Mouse (Mus musculus) intestine, embryonic 16.5 days (tissue): ENCODE results near the gene Adarb2. TPM values are rescaled to one million over a fixed set of nuclear protein-coding genes. Genes with fewer than 3 reads are reported as not detected.

ENCODE experiments used
- ATAC-seq: fragments of 200-750 bp; cut with Nextera tagmentation; 2 replicates; pipeline ENCODE4 v1.8.0; 2017; ENCODE audit warnings: moderate TSS enrichment, moderate library complexity
- H3K27ac ChIP-seq: fragments of 300-500 bp; sonication (generic); 2 replicates; pipeline ENCODE4 v1.5.1; 2014; ENCODE audit warnings: mild to moderate bottlenecking, low read length
- H3K27me3 ChIP-seq: fragments of 300-500 bp; sonication (generic); replicated peaks from 2 replicates; pipeline ENCODE4 v1.6.1; 2014; ENCODE audit warnings: low read length, control low read depth, mixed read lengths; ENCODE audit not compliant: control insufficient read depth, insufficient read depth
- H3K36me3 ChIP-seq: fragments of 300-500 bp; sonication (generic); 2 replicates; pipeline ENCODE4 v1.6.1; 2014; ENCODE audit warnings: low read length, control low read depth; ENCODE audit not compliant: control insufficient read depth, insufficient read depth
- H3K4me1 ChIP-seq: fragments of 300-500 bp; sonication (generic); 2 replicates; pipeline ENCODE4 v1.6.1; 2014; ENCODE audit warnings: low read length, control low read depth, mixed read lengths; ENCODE audit not compliant: control insufficient read depth, insufficient read depth
- H3K4me2 ChIP-seq: fragments of 300-500 bp; sonication (generic); 2 replicates; pipeline ENCODE4 v1.6.1; 2014; ENCODE audit warnings: low read depth, low read length, control low read depth
- H3K4me3 ChIP-seq: fragments of 300-500 bp; sonication (generic); 2 replicates; pipeline ENCODE4 v1.5.1; 2014; ENCODE audit warnings: mild to moderate bottlenecking, low read length
- H3K9ac ChIP-seq: fragments of 300-500 bp; sonication (generic); 2 replicates; pipeline ENCODE4 v1.6.1; 2014; ENCODE audit warnings: low read depth, low read length
- H3K9me3 ChIP-seq: fragments of 300-500 bp; sonication (generic); 2 replicates; pipeline ENCODE4 v1.6.1; 2016; ENCODE audit warnings: low read length, control low read depth; ENCODE audit not compliant: control insufficient read depth
- WGBS: fragments of 180-500 bp; shearing (Covaris S2); extraction: QIAGEN DNeasy Blood & Tissue Kit; methylation state at CpG from one replicate; pipeline ENCODE4 v1.1.7; 2014; 5-methylcytosine and 5-hydroxymethylcytosine counted together
- polyA plus RNA-seq: library from polyadenylated mRNA; unstranded; fragments of >200 nt; fragmentation: Nextera tagmentation; extraction: Ambion mirVana; gene quantifications from 2 replicates; pipeline ENCODE4 v1.2.1, GENCODE M21; 2015

Gene Adarb2
- polyA plus RNA-seq, 1 experiment from 2014 or later, result 0.43 TPM

GRCm38 (mm10) chr13:8519204-8519603 lies 316.5 kb downstream of the Adarb2 start:
- Histone ChIP-seq H3K36me3 (no peaks in the 10 kb centered on the region), H3K4me1 (no peaks in the 10 kb centered on the region), H3K9me3 (0 out of 2 replicates have a peak, but pooled peaks cover 2% of the 10 kb centered on the region), H3K4me2 (no peak overlapping the region), H3K4me3 (no peak overlapping the region), H3K9ac (no peak overlapping the region), H3K27me3 (no peaks in the 10 kb centered on the region), H3K27ac (no peak overlapping the region)
- no peak for ATAC-seq
- WGBS, result 77% methylated on average over 5 of the region's 5 CpGs

GRCm38 (mm10) chr13:8525748-8526631 lies 323.3 kb downstream of the Adarb2 start:
- 0 out of 2 replicates have a peak overlapping the region, but pooled peaks have one; percentile 17 for H3K27ac ChIP-seq
- 51% methylated on average over 9 of the region's 9 CpGs for WGBS
- H3K27me3 ChIP-seq, result no peaks in the 10 kb centered on the region
- no peak overlapping the region; the same call in 1 of the 2 replicates for H3K4me2 ChIP-seq
- H3K4me1 ChIP-seq, result no peaks in the 10 kb centered on the region
- H3K9ac ChIP-seq, result no peak overlapping the region
- H3K36me3 ChIP-seq, result no peaks in the 10 kb centered on the region
- ATAC-seq, result peak; percentile 86
- no peak overlapping the region for H3K4me3 ChIP-seq
- H3K9me3 ChIP-seq, result 0 out of 2 replicates have a peak, but pooled peaks cover 2% of the 10 kb centered on the region

- no peaks in the 10 kb centered on the region for H3K9me3 ChIP-seq
- no peak overlapping the region for H3K9ac ChIP-seq
- WGBS, result 57% methylated on average over 9 of the region's 9 CpGs
- ATAC-seq, result peak; percentile 76
- H3K27me3 ChIP-seq, result no peaks in the 10 kb centered on the region
- no peak overlapping the region for H3K27ac ChIP-seq
- no peak overlapping the region for H3K4me3 ChIP-seq
- H3K36me3 ChIP-seq, result no peaks in the 10 kb centered on the region
- H3K4me1 ChIP-seq, result no peaks in the 10 kb centered on the region
- H3K4me2 ChIP-seq, result no peak overlapping the region
These were observed 331.8 kb downstream of the Adarb2 start for GRCm38 (mm10) chr13:8534265-8535113.

- Histone ChIP-seq H3K4me2 (no peak overlapping the region), H3K4me1 (no peaks in the 10 kb centered on the region), H3K4me3 (no peak overlapping the region), H3K36me3 (no peaks in the 10 kb centered on the region), H3K27me3 (no peaks in the 10 kb centered on the region), H3K9me3 (no peaks in the 10 kb centered on the region), H3K27ac (no peak overlapping the region), H3K9ac (no peak overlapping the region)
- WGBS, result 88% methylated on average over 2 of the region's 2 CpGs
- ATAC-seq, result no peak
These were observed 335.8 kb downstream of the Adarb2 start for GRCm38 (mm10) chr13:8538481-8538880.

GRCm38 (mm10) chr13:8538896-8539295 lies 336.2 kb downstream of the Adarb2 start:
- no peak overlapping the region for H3K9ac ChIP-seq
- no peak overlapping the region for H3K4me2 ChIP-seq
- no peaks in the 10 kb centered on the region for H3K9me3 ChIP-seq
- no peak for ATAC-seq
- 88% methylated on average over 10 of the region's 10 CpGs for WGBS
- no peaks in the 10 kb centered on the region for H3K36me3 ChIP-seq
- no peaks in the 10 kb centered on the region for H3K27me3 ChIP-seq
- H3K4me3 ChIP-seq, result no peak overlapping the region
- H3K27ac ChIP-seq, result no peak overlapping the region
- no peaks in the 10 kb centered on the region for H3K4me1 ChIP-seq

- no peaks in the 10 kb centered on the region for H3K4me1 ChIP-seq
- ATAC-seq, result no peak
- 81% methylated on average over 2 of the region's 2 CpGs for WGBS
- no peak overlapping the region for H3K27ac ChIP-seq
- no peaks in the 10 kb centered on the region for H3K9me3 ChIP-seq
- no peaks in the 10 kb centered on the region for H3K27me3 ChIP-seq
- H3K4me3 ChIP-seq, result no peak overlapping the region
- H3K4me2 ChIP-seq, result no peak overlapping the region
- no peaks in the 10 kb centered on the region for H3K36me3 ChIP-seq
- no peak overlapping the region for H3K9ac ChIP-seq
These were observed 340.0 kb downstream of the Adarb2 start for GRCm38 (mm10) chr13:8542684-8543083.

- H3K4me2 ChIP-seq, result no peak overlapping the region
- no peaks in the 10 kb centered on the region for H3K9me3 ChIP-seq
- no peak overlapping the region for H3K9ac ChIP-seq
- no peak overlapping the region for H3K27ac ChIP-seq
- no peaks in the 10 kb centered on the region for H3K27me3 ChIP-seq
- no peak for ATAC-seq
- 49% methylated on average over 2 of the region's 2 CpGs for WGBS
- no peaks in the 10 kb centered on the region for H3K36me3 ChIP-seq
- no peaks in the 10 kb centered on the region for H3K4me1 ChIP-seq
- no peak overlapping the region for H3K4me3 ChIP-seq
These were observed 349.6 kb downstream of the Adarb2 start for GRCm38 (mm10) chr13:8552242-8552641.

- Histone ChIP-seq H3K9me3 (no peaks in the 10 kb centered on the region), H3K4me1 (no peaks in the 10 kb centered on the region), H3K27me3 (no peaks in the 10 kb centered on the region), H3K4me2 (no peak overlapping the region), H3K9ac (no peak overlapping the region), H3K36me3 (no peaks in the 10 kb centered on the region), H3K27ac (no peak overlapping the region), H3K4me3 (no peak overlapping the region)
- ATAC-seq, result no peak
- WGBS, result 65% methylated on average over 4 of the region's 4 CpGs
These were observed 355.1 kb downstream of the Adarb2 start for GRCm38 (mm10) chr13:8557784-8558183.

- ATAC-seq, result no peak
- Histone ChIP-seq H3K27ac (no peak overlapping the region), H3K36me3 (no peaks in the 10 kb centered on the region), H3K4me2 (no peak overlapping the region), H3K9me3 (no peaks in the 10 kb centered on the region), H3K9ac (no peak overlapping the region), H3K4me1 (no peaks in the 10 kb centered on the region), H3K4me3 (no peak overlapping the region), H3K27me3 (no peaks in the 10 kb centered on the region)
These were observed 357.8 kb downstream of the Adarb2 start for GRCm38 (mm10) chr13:8560485-8560884.
